Comparison of ENCODE assay signal across 25 mouse cellular contexts in genomic region chr11:53773641-53774360, GRCm38 (mm10). TPM values are rescaled to one million over a fixed set of nuclear protein-coding genes. Genes with fewer than 3 reads are reported as not detected.
"Had no signal": no experiment of that assay in that cellular context is flagged by ENCODE, and none has a peak within 500 bp of the region (broad histone marks: within the 10 kb centered on the region; RNA-seq: fewer than 3 reads in every experiment).

No protein-coding gene starts in this region.

- DNase-seq: lung, adult 18-20 months; lung, embryonic 14.5 days; lung, postnatal 10 days; lung, postnatal 4 days; midbrain, embryonic 14.5 days; retina, postnatal 1 day; right cerebral cortex, adult 18-20 months; right cerebral cortex, postnatal 25 days; right cerebral cortex, postnatal 4 days; thymus, adult 2 months; thymus, postnatal 25 days; thymus, postnatal 4 days had no signal

- H3K4me3 ChIP-seq: midbrain, embryonic 10.5 days; midbrain, embryonic 12.5 days; myocyte; neural tube, embryonic 13.5 days; neural tube, embryonic 15.5 days; stomach, embryonic 15.5 days had no signal

- H3K27ac ChIP-seq: midbrain, embryonic 10.5 days; midbrain, embryonic 12.5 days; neural tube, embryonic 13.5 days; neural tube, embryonic 15.5 days; stomach, embryonic 15.5 days; stomach, postnatal 0 days had no signal

- H3K27me3 ChIP-seq: stomach, embryonic 15.5 days had no signal

- H3K9me3 ChIP-seq: midbrain, embryonic 10.5 days; midbrain, embryonic 12.5 days; neural tube, embryonic 13.5 days; neural tube, embryonic 15.5 days; stomach, embryonic 15.5 days had no signal

- ATAC-seq: midbrain, embryonic 16.5 days had no signal

- H3K9ac ChIP-seq: lung, embryonic 14.5 days; midbrain, embryonic 12.5 days; neural tube, embryonic 13.5 days; neural tube, embryonic 15.5 days; stomach, embryonic 15.5 days had no signal

- H3K36me3 ChIP-seq: midbrain, embryonic 10.5 days; midbrain, embryonic 12.5 days; neural tube, embryonic 15.5 days had no signal

RNA-seq across cellular contexts. Expression of gene Gm17334, which starts 0.8 kb away (rescaled TPM):
- polyA plus RNA-seq: midbrain, embryonic 10.5 days; midbrain, embryonic 12.5 days; midbrain, embryonic 16.5 days; neural tube, embryonic 11.5 days; neural tube, embryonic 13.5 days; neural tube, embryonic 15.5 days; testis, adult 2 months had no signal

RNA-seq across cellular contexts. Expression of gene Il5, which starts 53.2 kb away (rescaled TPM):
- total RNA-seq: megakaryocyte-erythroid progenitor cell, adult 5-6 weeks had no signal
- polyA plus RNA-seq: lung, embryonic 14.5 days; lung, embryonic 16.5 days; midbrain, embryonic 10.5 days; midbrain, embryonic 12.5 days; midbrain, embryonic 14.5 days; midbrain, embryonic 16.5 days; myocyte; neural tube, embryonic 11.5 days; neural tube, embryonic 13.5 days; neural tube, embryonic 15.5 days; spleen, adult 2 months; stomach, embryonic 15.5 days; stomach, postnatal 0 days had no signal
